Mouse (Mus musculus): ENCODE results near the gene Smarcc2.

DNA sequence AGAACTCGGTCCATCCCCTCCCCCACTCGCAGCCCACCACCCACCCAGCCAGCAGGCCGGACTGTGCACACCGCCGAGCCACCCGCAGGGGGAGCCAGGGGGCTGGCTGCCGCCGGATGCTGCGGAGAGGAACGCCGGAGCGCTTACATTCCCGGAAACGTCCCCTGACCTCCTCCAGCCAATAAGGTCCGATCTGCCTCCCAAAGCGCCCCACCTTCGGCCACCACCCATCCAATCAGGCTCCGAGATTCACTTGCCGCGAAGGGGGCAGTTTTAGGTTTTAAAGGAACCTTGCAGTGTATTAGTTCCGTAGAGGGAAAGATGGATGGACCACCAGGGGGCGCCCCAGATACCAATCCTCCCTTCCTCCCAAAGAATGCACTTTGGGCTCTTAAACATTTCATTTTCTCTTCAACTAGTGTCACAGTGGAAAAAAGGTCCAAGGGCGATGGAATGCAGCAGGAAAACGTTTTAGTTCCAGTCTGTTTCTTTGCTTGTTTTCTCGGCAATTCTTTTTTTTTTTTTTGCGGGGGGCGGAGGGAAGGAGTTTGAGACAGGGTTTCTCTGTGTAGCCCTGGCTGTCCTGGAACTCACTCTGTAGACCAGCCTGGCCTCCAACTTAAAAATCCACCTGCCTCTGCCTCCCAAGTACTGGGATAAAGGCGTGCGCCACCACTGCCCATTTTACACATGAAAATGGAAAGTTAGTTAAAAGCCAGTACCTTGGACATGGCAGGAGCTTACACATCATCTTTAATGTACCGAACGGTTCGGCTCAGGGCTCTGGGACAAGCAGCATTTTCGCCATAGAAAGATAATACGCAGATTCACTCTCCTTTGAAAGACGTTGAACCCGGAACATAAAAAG, 49.1 kb upstream of the Smarcc2 start:
- TF ChIP-seq CTCF (IDR thresholded peaks at IDR 0.05; ENCODE audit: low read depth, low read length) (peak; percentile 23), GATA1 (IDR thresholded peaks at IDR 0.05; ENCODE audit: borderline replicate concordance, low read length) (no peak), TAL1 (conservative IDR thresholded peaks at IDR 0.05; ENCODE audit: low read depth, low read length) (no peak), POLR2AphosphoS5 (IDR thresholded peaks at IDR 0.05; ENCODE audit: insufficient replicate concordance, low read depth, low read length) (no peak)
